Mouse (Mus musculus) T-helper 2 cell (primary cell): ENCODE measurements at regions not wholly inside any gene's neighbourhood (a gene's known extent, or its start where the extent isn't known, plus 50 kb on each side); places are given as distances from the start of the nearest gene placed in this dataset.

Experiments used
- in situ Hi-C: fragments of 300-600 bp; cut with MboI, MseI; formaldehyde crosslinking; loops from one replicate; pipeline ENCODE4 v1.15.1; 2025; ENCODE audit warnings: high pct_unique_total_duplicates

DNA sequence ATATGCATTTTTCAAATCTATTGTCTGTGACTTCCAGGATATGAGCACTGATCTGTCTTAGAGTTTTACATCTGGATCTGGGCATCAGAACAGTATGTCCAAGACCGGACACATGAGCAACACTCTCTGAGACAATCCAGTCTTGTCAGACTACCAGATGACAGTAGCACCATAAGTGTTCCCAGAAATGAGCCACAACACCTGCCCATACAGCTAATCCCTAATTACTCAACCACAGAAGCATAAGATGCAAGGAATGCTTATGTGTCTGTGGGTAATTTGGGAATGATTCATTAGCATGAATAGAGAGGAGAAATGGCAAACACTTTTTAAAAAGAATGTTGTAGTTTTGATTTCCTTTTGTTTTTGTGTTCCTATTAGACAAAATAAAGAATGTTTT lies 457.6 kb downstream of the Pros1 start:
- in situ Hi-C loops, result no loop called here

GRCm38 (mm10) chr16:63313544-63313943 lies 459.4 kb downstream of the Pros1 start:
- in situ Hi-C loops, result no loop called here

DNA sequence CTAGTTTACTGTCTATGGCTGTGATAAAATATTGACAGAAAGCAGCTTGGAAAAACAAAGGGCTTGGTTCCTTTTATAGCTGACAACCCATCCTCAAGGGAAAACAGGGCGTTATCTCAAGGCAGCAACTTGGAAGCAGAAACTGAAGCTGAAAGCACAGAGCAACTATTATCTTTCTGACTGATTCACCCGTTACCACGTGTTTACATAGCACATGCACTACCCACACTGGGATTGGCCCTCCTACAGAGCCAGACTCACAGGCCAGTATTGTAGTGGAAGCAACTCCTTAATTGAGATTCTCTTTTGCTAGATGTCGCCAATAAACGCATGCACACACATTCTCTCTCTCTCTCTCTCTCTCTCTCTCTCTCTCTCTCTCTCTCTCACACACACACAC lies 465.5 kb downstream of the Pros1 start:
- in situ Hi-C loops, result no loop called here

DNA sequence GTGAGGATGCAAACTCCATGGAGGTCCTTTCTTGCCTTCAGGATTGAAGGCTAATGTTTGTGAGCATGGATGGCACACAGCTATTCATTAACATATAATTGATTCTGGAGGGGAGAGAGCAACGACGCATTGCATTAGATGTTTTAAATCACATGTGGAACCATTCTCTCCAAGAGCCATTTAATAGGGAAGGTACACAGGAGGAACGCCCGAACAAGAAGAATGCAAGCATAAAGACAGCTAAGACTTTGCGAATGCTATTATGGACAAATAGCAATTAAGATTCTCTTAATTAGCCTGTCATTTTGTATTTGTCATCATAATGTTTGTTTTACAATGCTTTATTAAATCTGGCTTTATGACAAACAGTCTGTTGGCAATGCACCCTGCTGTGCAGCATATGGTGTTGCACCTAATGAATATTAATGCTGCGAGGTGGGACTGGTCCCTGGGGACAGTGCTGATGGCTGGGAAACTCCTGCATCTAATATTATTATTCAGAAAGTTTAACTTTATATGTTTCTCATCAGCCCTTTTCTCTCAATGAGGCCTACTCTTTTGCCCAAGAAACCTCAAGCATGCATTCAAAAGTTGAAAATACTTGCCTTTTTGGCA lies 497.5 kb downstream of the Pros1 start:
- in situ Hi-C loops, result no loop called here

GRCm38 (mm10) chr16:63369868-63370267 lies 494.1 kb downstream of the Epha3 start:
- in situ Hi-C loops, result no loop called here

DNA sequence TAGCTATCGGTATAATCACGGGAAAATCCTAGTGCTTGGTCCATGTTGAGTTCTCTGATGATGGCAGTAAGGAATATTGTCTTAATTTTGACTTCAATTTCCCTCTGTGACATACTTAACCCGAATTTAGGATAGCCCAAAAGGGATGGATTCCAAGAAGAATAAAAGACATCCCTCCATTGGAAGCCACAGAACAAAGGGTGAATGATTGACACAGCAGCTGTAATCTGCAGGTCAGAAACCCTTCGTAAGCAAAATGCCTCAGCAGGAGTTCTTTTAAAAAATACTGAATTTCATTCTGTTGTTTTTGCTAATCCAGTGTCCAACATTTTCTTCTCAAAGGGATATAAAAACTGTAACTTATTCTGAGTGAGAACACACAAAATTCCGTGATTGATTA lies 492.7 kb downstream of the Epha3 start:
- in situ Hi-C loops, result no loop called here

DNA sequence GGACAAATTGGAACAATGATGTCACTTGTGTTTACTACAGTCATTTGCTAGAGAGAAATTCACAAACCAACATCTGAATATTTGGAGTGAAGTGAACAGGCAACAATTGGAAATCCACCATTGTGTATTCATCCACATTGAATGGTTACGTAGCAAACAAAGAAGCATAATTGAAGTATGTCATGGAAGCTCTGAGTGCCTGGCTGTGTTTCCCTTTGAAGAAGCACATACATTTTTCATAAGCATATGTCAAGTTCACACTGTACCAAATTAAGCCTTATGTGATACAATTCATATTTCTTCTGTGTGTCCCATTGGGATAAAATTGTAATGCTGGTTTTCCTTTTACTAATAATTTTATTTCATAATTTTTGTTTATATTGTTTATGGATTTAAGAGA lies 459.0 kb downstream of the Epha3 start:
- in situ Hi-C loops, result no loop called here

DNA sequence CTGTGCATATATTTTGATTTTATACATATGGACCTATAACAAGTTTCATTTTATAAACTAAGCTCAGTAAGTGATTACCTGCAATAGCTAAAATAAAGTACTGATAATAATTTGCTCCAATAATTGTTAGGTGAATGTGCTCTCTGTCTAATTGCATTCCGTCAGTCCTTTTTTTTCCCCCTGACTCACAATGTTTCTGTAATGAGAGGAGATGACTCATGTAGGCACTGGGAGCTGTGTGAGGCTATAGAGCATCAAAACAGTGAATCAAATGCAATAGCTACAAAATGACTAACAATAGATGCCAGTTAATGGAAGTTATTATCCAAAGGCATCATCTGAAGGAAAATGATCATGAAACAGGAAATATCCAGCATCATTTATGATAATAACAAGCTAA lies 451.3 kb downstream of the Epha3 start:
- in situ Hi-C loops, result no loop called here

GRCm38 (mm10) chr16:63452301-63452700 lies 411.7 kb downstream of the Epha3 start:
- in situ Hi-C loops, result no loop called here

GRCm38 (mm10) chr16:63466615-63467014 lies 397.4 kb downstream of the Epha3 start:
- in situ Hi-C loops, result no loop called here

DNA sequence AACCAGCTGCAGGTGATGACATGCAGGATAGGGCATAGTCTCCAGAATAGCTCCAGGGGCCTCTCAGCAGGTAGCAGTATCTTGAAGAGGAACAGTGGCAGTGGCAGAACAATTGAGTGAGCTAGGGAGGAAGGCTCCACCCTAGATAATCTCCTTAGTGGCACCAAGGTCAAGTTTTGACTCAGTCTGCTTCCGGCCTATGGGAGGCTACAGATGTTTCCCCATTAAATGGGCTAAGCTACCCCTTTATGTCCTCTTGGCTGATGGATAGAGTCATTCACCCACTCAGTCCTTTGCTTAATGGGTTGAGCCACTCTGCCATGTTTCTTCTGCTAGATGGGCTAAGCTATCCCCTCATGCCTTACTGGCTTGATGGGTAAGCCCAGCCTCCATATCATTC lies 395.1 kb downstream of the Epha3 start:
- in situ Hi-C loops, result no loop called here
